Mouse (Mus musculus): Measurements from ENCODE around the gene 4930469K13Rik. TPM values are rescaled to one million over a fixed set of nuclear protein-coding genes. Genes with fewer than 3 reads are reported as not detected.
A peak's percentile ranks its signal among the peaks of the same experiment; 100 is the strongest.

The 4930469K13Rik gene
- polyA plus RNA-seq, 1 experiment from 2014 or later = not detected

DNA sequence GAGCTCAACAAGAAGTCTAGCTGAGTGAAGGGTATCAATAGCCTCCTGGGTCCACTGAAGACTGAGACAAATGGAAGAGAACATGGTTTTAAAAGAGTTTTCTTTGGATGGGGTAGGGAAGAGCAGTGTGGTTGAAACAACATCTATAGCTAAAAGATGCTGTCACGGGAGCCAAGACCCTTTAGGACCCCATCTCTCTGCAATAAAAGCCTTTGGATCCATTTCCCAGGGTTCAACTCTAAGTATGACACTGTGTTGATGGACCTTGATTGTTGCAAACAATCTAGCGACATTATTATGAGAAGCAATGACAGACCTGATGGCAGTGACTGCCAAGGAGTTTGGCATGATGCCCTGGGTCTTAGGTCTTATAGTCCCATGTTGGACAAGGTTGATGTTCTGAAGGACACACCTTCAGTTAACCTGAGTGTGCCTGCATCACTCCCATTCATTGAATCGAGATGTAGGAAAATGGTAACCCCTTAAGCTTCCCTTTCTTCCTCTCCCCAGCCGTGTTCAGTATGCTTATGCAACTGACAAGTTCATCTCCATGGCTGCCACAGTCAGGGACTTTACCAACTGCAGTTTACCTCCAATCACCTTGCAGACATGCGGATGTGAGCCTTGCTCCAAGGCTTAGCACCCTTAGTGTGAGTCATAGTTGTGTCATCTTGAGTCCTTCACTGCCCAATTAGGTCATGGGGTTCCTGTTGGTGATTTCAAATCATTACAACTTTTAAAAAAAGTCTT, 62.3 kb downstream of the 4930469K13Rik start:
- Histone ChIP-seq H3K36me3 (ENCODE audit: inconsistent target) (no peaks in the 10 kb centered on the region), H3K4me3 (ENCODE audit: inconsistent target) (no peak overlapping the region), H3K79me2 (ENCODE audit: inconsistent target) (no peaks in the 10 kb centered on the region), H3K27ac (no peak overlapping the region)
- 54% methylated on average over 5 of the region's 5 CpGs for WGBS (ENCODE audit: missing documents)

- 92% methylated on average over 2 of the region's 2 CpGs for WGBS (ENCODE audit: missing documents)
- no peaks in the 10 kb centered on the region for H3K79me2 ChIP-seq (ENCODE audit: inconsistent target)
- no peak overlapping the region for H3K4me3 ChIP-seq (ENCODE audit: inconsistent target)
- H3K36me3 ChIP-seq (ENCODE audit: inconsistent target) = no peaks in the 10 kb centered on the region
- H3K27ac ChIP-seq = peak overlapping the region; percentile 71
Observed at GRCm38 (mm10) chr11:34034794-34035193, 63.6 kb downstream of the 4930469K13Rik start.

GRCm38 (mm10) chr11:34034008-34034505, 64.3 kb downstream of the 4930469K13Rik start:
- Histone ChIP-seq H3K36me3 (ENCODE audit: inconsistent target) (no peaks in the 10 kb centered on the region), H3K4me3 (ENCODE audit: inconsistent target) (no peak overlapping the region), H3K27ac (peak overlapping the region; percentile 71), H3K79me2 (ENCODE audit: inconsistent target) (no peaks in the 10 kb centered on the region)
- WGBS (ENCODE audit: missing documents) = 7% methylated on average over 5 of the region's 5 CpGs

DNA sequence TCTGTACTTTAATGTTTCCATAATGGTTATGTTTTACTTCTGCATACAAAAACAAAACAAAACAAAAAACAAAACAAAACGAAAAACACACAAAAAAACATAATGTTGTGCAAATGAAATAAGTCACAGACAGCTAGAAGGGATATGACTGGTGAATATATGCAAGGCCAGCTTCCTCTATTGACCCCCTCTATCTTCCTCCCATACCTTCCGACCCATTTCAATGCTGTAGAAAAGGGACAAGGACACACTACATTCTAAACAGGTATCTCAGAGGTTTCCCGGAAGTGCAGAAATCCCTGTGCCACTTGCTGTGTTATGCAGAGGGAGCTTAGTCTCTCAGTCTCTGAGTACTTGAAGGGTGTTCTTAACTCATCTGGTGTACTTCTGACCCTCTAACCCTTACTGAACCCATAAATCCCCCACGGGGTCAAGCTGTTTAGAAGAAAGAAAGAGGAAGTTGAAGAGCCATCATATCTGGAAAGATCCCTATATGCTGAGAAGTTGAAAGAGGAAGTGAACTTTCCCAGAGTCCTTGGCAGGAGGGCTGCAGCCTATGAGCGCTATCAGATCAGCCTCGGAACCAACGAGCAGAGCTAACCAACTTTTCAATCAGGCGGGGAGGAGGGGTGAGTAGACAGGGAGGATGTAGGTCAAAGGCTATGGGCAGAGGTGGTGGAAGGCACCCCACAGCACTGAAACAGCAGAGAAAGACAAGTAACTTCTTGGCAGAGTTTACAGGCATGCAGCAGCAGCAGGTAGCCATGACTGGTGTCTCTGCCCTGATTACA, 67.1 kb downstream of the 4930469K13Rik start:
- H3K4me3 ChIP-seq (ENCODE audit: inconsistent target) = no peak overlapping the region

GRCm38 (mm10) chr11:34029658-34030057, 68.7 kb downstream of the 4930469K13Rik start:
- no peak overlapping the region for H3K27ac ChIP-seq
- H3K4me3 ChIP-seq (ENCODE audit: inconsistent target) = no peak overlapping the region
- H3K79me2 ChIP-seq (ENCODE audit: inconsistent target) = no peaks in the 10 kb centered on the region
- 93% methylated on average over 5 of the region's 5 CpGs for WGBS (ENCODE audit: missing documents)
- H3K36me3 ChIP-seq (ENCODE audit: inconsistent target) = no peaks in the 10 kb centered on the region

More for the DNA sequence above, 67.1 kb downstream of the 4930469K13Rik start:
- Histone ChIP-seq H3K36me3 (ENCODE audit: inconsistent target) (no peaks in the 10 kb centered on the region), H3K79me2 (ENCODE audit: inconsistent target) (no peaks in the 10 kb centered on the region), H3K27ac (peak overlapping the region; percentile 76)
- 11% methylated on average over 8 of the region's 8 CpGs for WGBS (ENCODE audit: missing documents)

GRCm38 (mm10) chr11:34025091-34025490, 73.3 kb downstream of the 4930469K13Rik start:
- WGBS (ENCODE audit: missing documents) = 14% methylated on average over 1 of the region's 1 CpGs
- H3K27ac ChIP-seq = peak overlapping the region; percentile 48

DNA sequence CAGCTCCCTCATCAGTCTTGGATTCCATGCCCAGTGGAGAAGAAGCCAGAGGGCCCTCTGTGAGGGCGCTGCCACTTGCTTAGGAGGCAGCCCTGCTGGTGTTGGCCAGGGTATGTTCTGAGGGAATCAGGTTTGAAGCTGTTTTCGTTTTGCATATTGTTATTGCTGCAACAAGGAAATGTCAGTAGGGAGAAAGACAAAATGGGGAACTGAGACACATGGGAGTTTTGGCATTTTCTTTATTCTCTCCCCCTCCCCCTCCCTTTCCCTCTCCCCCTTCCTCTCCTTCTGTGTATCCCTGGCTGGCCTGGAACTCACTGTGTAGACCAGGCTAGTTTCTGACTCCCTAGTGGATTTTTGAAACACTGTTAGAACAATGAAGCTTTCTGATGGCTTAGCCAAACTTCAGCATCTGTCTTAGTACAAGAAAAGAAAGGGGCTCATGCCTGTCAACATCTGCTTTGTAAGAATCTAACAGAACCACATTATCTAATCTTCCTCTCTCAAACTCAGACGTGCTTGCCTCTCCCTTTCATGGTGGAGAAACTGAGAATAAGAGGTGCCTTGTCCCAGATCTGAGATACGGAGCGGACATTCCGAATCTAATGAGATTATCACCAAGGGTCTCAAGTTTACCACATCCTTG, 86.2 kb downstream of the 4930469K13Rik start:
- Histone ChIP-seq H3K79me2 (ENCODE audit: inconsistent target) (no peaks in the 10 kb centered on the region), H3K27ac (peak overlapping the region; percentile 87), H3K36me3 (ENCODE audit: inconsistent target) (no peaks in the 10 kb centered on the region), H3K4me3 (ENCODE audit: inconsistent target) (no peak overlapping the region)
- 60% methylated on average over 6 of the region's 6 CpGs for WGBS (ENCODE audit: missing documents)

More at GRCm38 (mm10) chr11:34025091-34025490, 73.3 kb downstream of the 4930469K13Rik start:
- H3K36me3 ChIP-seq (ENCODE audit: inconsistent target) = no peaks in the 10 kb centered on the region
- no peak overlapping the region for H3K4me3 ChIP-seq (ENCODE audit: inconsistent target)
- no peaks in the 10 kb centered on the region for H3K79me2 ChIP-seq (ENCODE audit: inconsistent target)

GRCm38 (mm10) chr11:34010859-34011172, 87.5 kb downstream of the 4930469K13Rik start:
- H3K27ac ChIP-seq = peak overlapping the region; percentile 87
- no peaks in the 10 kb centered on the region for H3K79me2 ChIP-seq (ENCODE audit: inconsistent target)
- no peak overlapping the region for H3K4me3 ChIP-seq (ENCODE audit: inconsistent target)
- 0% methylated on average over 4 of the region's 4 CpGs for WGBS (ENCODE audit: missing documents)
- no peaks in the 10 kb centered on the region for H3K36me3 ChIP-seq (ENCODE audit: inconsistent target)

GRCm38 (mm10) chr11:34010133-34010858, 88.1 kb downstream of the 4930469K13Rik start:
- WGBS (ENCODE audit: missing documents) = 14% methylated on average over 6 of the region's 7 CpGs
- no peak overlapping the region for H3K4me3 ChIP-seq (ENCODE audit: inconsistent target)
- no peaks in the 10 kb centered on the region for H3K79me2 ChIP-seq (ENCODE audit: inconsistent target)
- peak overlapping the region; percentile 87 for H3K27ac ChIP-seq
- no peaks in the 10 kb centered on the region for H3K36me3 ChIP-seq (ENCODE audit: inconsistent target)

- Histone ChIP-seq H3K4me3 (ENCODE audit: inconsistent target) (no peak overlapping the region), H3K79me2 (ENCODE audit: inconsistent target) (no peaks in the 10 kb centered on the region), H3K27ac (peak overlapping the region; percentile 87), H3K36me3 (ENCODE audit: inconsistent target) (no peaks in the 10 kb centered on the region)
- WGBS (ENCODE audit: missing documents) = 37% methylated on average over 12 of the region's 12 CpGs
Observed at GRCm38 (mm10) chr11:34009316-34010087, 88.9 kb downstream of the 4930469K13Rik start.

- H3K4me3 ChIP-seq (ENCODE audit: inconsistent target) = no peak overlapping the region
- no peaks in the 10 kb centered on the region for H3K79me2 ChIP-seq (ENCODE audit: inconsistent target)
- WGBS (ENCODE audit: missing documents) = 4% methylated on average over 9 of the region's 9 CpGs
- no peaks in the 10 kb centered on the region for H3K36me3 ChIP-seq (ENCODE audit: inconsistent target)
- H3K27ac ChIP-seq = peak overlapping the region; percentile 88
Observed at GRCm38 (mm10) chr11:34008702-34009101, 89.7 kb downstream of the 4930469K13Rik start.

DNA sequence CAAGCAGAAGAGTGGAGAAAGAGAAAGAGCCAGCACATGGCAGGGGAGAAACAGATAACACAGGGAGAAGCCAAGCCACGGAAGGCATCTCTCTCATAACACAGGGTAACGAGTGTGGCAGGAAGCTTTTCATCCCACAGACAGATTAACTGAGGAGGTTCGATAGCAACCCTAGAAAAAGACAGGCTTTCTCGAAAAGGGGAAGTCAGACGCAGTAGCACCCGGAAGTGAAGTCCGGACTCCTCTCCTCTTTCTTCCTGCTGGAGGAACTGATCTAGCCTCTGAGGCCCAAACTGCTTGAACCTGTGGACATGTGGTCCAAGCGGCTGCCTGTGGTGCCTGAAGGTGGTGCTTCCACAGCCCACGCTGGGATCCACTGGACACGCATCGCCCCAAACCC, 90.1 kb downstream of the 4930469K13Rik start:
- H3K27ac ChIP-seq = peak overlapping the region; percentile 88
- H3K4me3 ChIP-seq (ENCODE audit: inconsistent target) = no peak overlapping the region
- WGBS (ENCODE audit: missing documents) = 3% methylated on average over 11 of the region's 11 CpGs

GRCm38 (mm10) chr11:34007616-34008015, 90.7 kb downstream of the 4930469K13Rik start:
- no peak overlapping the region for H3K4me3 ChIP-seq (ENCODE audit: inconsistent target)
- H3K36me3 ChIP-seq (ENCODE audit: inconsistent target) = no peaks in the 10 kb centered on the region
- 73% methylated on average over 2 of the region's 2 CpGs for WGBS (ENCODE audit: missing documents)
- H3K27ac ChIP-seq = no peak overlapping the region
- H3K79me2 ChIP-seq (ENCODE audit: inconsistent target) = no peaks in the 10 kb centered on the region

More for the DNA sequence above, 90.1 kb downstream of the 4930469K13Rik start:
- no peaks in the 10 kb centered on the region for H3K36me3 ChIP-seq (ENCODE audit: inconsistent target)
- no peaks in the 10 kb centered on the region for H3K79me2 ChIP-seq (ENCODE audit: inconsistent target)

All from macrophage (primary cell).